Mouse (Mus musculus): ENCODE data around the gene Atp2a2. TPM values are rescaled to one million over a fixed set of nuclear protein-coding genes. Genes with fewer than 3 reads are reported as not detected.

Atp2a2 gene
- polyA plus RNA-seq, 1 experiment from 2014 or later = 39.1 TPM

GRCm38 (mm10) chr5:122516901-122517300, 14.9 kb upstream of the Atp2a2 start:
- ATAC-seq (replicated peaks) = no peak
- H3K9ac ChIP-seq (replicated peaks) = no peak overlapping the region
- no peak overlapping the region for H3K4me3 ChIP-seq
- H3K4me2 ChIP-seq (replicated peaks) = no peak overlapping the region
- no peaks in the 10 kb centered on the region for H3K36me3 ChIP-seq
- peaks cover 9% of the 10 kb centered on the region for H3K4me1 ChIP-seq
- 85% methylated on average over 5 of the region's 5 CpGs for WGBS
- no peaks in the 10 kb centered on the region for H3K9me3 ChIP-seq
- H3K27me3 ChIP-seq = no peaks in the 10 kb centered on the region
- no peak overlapping the region for H3K27ac ChIP-seq (replicated peaks)

- WGBS = 79% methylated on average over 11 of the region's 11 CpGs
- H3K27me3 ChIP-seq = no peaks in the 10 kb centered on the region
- H3K4me3 ChIP-seq = no peak overlapping the region
- no peak for ATAC-seq (replicated peaks)
- H3K9ac ChIP-seq (replicated peaks) = no peak overlapping the region
- no peak overlapping the region for H3K27ac ChIP-seq (replicated peaks)
- no peak overlapping the region for H3K4me2 ChIP-seq (replicated peaks)
- no peaks in the 10 kb centered on the region for H3K9me3 ChIP-seq
- no peaks in the 10 kb centered on the region for H3K36me3 ChIP-seq
- peaks cover 9% of the 10 kb centered on the region for H3K4me1 ChIP-seq
Observed at GRCm38 (mm10) chr5:122516029-122516730, 14.2 kb upstream of the Atp2a2 start.

GRCm38 (mm10) chr5:122514127-122514521, 12.1 kb upstream of the Atp2a2 start:
- H3K4me2 ChIP-seq (replicated peaks) = peak overlapping the region; percentile 15; the same call in 1 of the 2 replicates
- H3K9me3 ChIP-seq = no peaks in the 10 kb centered on the region
- H3K27me3 ChIP-seq = no peaks in the 10 kb centered on the region
- H3K36me3 ChIP-seq = no peaks in the 10 kb centered on the region
- H3K4me3 ChIP-seq = 0 out of 2 replicates have a peak overlapping the region, but pooled peaks have one; percentile 6
- H3K9ac ChIP-seq (replicated peaks) = no peak overlapping the region
- ATAC-seq (replicated peaks) = no peak
- 5% methylated on average over 8 of the region's 8 CpGs for WGBS
- H3K27ac ChIP-seq (replicated peaks) = no peak overlapping the region
- H3K4me1 ChIP-seq = peaks cover 14% of the 10 kb centered on the region

GRCm38 (mm10) chr5:122513421-122514126, 11.5 kb upstream of the Atp2a2 start:
- no peaks in the 10 kb centered on the region for H3K27me3 ChIP-seq
- 0 out of 2 replicates have a peak overlapping the region, but pooled peaks have one; percentile 6 for H3K4me3 ChIP-seq
- H3K27ac ChIP-seq (replicated peaks) = no peak overlapping the region
- ATAC-seq (replicated peaks) = no peak
- peaks cover 14% of the 10 kb centered on the region for H3K4me1 ChIP-seq
- no peaks in the 10 kb centered on the region for H3K36me3 ChIP-seq
- H3K9me3 ChIP-seq = no peaks in the 10 kb centered on the region
- 40% methylated on average over 22 of the region's 23 CpGs for WGBS
- no peak overlapping the region for H3K9ac ChIP-seq (replicated peaks)
- H3K4me2 ChIP-seq (replicated peaks) = peak overlapping the region; percentile 15; the same call in 1 of the 2 replicates

GRCm38 (mm10) chr5:122512011-122512410, 10.0 kb upstream of the Atp2a2 start:
- ATAC-seq (replicated peaks) = no peak
- 62% methylated on average over 6 of the region's 6 CpGs for WGBS

GRCm38 (mm10) chr5:122511405-122511804, 9.4 kb upstream of the Atp2a2 start:
- Histone ChIP-seq H3K4me2 (replicated peaks) (no peak overlapping the region), H3K9me3 (no peaks in the 10 kb centered on the region), H3K36me3 (no peaks in the 10 kb centered on the region), H3K4me3 (no peak overlapping the region), H3K27ac (replicated peaks) (no peak overlapping the region), H3K9ac (replicated peaks) (no peak overlapping the region), H3K4me1 (peaks cover 14% of the 10 kb centered on the region), H3K27me3 (no peaks in the 10 kb centered on the region)
- 76% methylated on average over 9 of the region's 9 CpGs for WGBS
- no peak for ATAC-seq (replicated peaks)

More at GRCm38 (mm10) chr5:122512011-122512410, 10.0 kb upstream of the Atp2a2 start:
- Histone ChIP-seq H3K27ac (replicated peaks) (no peak overlapping the region), H3K4me1 (peaks cover 14% of the 10 kb centered on the region), H3K9ac (replicated peaks) (no peak overlapping the region), H3K9me3 (no peaks in the 10 kb centered on the region), H3K4me2 (replicated peaks) (no peak overlapping the region), H3K27me3 (no peaks in the 10 kb centered on the region), H3K36me3 (no peaks in the 10 kb centered on the region), H3K4me3 (no peak overlapping the region)

GRCm38 (mm10) chr5:122510651-122511157, 8.7 kb upstream of the Atp2a2 start:
- Histone ChIP-seq H3K36me3 (no peaks in the 10 kb centered on the region), H3K4me2 (replicated peaks) (no peak overlapping the region), H3K27me3 (no peaks in the 10 kb centered on the region), H3K4me1 (peaks cover 14% of the 10 kb centered on the region), H3K27ac (replicated peaks) (no peak overlapping the region), H3K9me3 (no peaks in the 10 kb centered on the region), H3K9ac (replicated peaks) (no peak overlapping the region), H3K4me3 (no peak overlapping the region)
- ATAC-seq (replicated peaks) = no peak
- WGBS = 65% methylated on average over 17 of the region's 17 CpGs

GRCm38 (mm10) chr5:122509608-122510007, 7.6 kb upstream of the Atp2a2 start:
- H3K9ac ChIP-seq (replicated peaks) = no peak overlapping the region
- no peaks in the 10 kb centered on the region for H3K27me3 ChIP-seq
- no peaks in the 10 kb centered on the region for H3K9me3 ChIP-seq
- no peak for ATAC-seq (replicated peaks)
- H3K4me1 ChIP-seq = peaks cover 14% of the 10 kb centered on the region
- no peak overlapping the region for H3K4me2 ChIP-seq (replicated peaks)
- no peak overlapping the region for H3K4me3 ChIP-seq
- WGBS = 83% methylated on average over 7 of the region's 7 CpGs
- no peak overlapping the region for H3K27ac ChIP-seq (replicated peaks)
- H3K36me3 ChIP-seq = no peaks in the 10 kb centered on the region

GRCm38 (mm10) chr5:122508861-122509306, 6.9 kb upstream of the Atp2a2 start:
- Histone ChIP-seq H3K4me2 (replicated peaks) (no peak overlapping the region), H3K9ac (replicated peaks) (no peak overlapping the region), H3K4me1 (peaks cover 9% of the 10 kb centered on the region), H3K9me3 (no peaks in the 10 kb centered on the region), H3K4me3 (no peak overlapping the region), H3K27me3 (no peaks in the 10 kb centered on the region), H3K36me3 (no peaks in the 10 kb centered on the region), H3K27ac (replicated peaks) (no peak overlapping the region)
- ATAC-seq (replicated peaks) = no peak
- 74% methylated on average over 11 of the region's 11 CpGs for WGBS

GRCm38 (mm10) chr5:122507396-122507795, 5.4 kb upstream of the Atp2a2 start:
- H3K27ac ChIP-seq (replicated peaks) = no peak overlapping the region
- H3K27me3 ChIP-seq = no peaks in the 10 kb centered on the region
- H3K4me2 ChIP-seq (replicated peaks) = no peak overlapping the region
- peaks cover 16% of the 10 kb centered on the region for H3K4me1 ChIP-seq
- no peaks in the 10 kb centered on the region for H3K9me3 ChIP-seq
- no peak for ATAC-seq (replicated peaks)
- H3K36me3 ChIP-seq = no peaks in the 10 kb centered on the region
- H3K9ac ChIP-seq (replicated peaks) = no peak overlapping the region
- no peak overlapping the region for H3K4me3 ChIP-seq

- H3K4me3 ChIP-seq = no peak overlapping the region
- H3K9ac ChIP-seq (replicated peaks) = no peak overlapping the region
- H3K4me1 ChIP-seq = peaks cover 16% of the 10 kb centered on the region
- no peak overlapping the region for H3K4me2 ChIP-seq (replicated peaks)
- H3K36me3 ChIP-seq = no peaks in the 10 kb centered on the region
- no peak for ATAC-seq (replicated peaks)
- H3K9me3 ChIP-seq = no peaks in the 10 kb centered on the region
- no peaks in the 10 kb centered on the region for H3K27me3 ChIP-seq
- no peak overlapping the region for H3K27ac ChIP-seq (replicated peaks)
- WGBS = 90% methylated on average over 3 of the region's 3 CpGs
Observed at GRCm38 (mm10) chr5:122506462-122506861, 4.4 kb upstream of the Atp2a2 start.

GRCm38 (mm10) chr5:122505554-122505953, 3.5 kb upstream of the Atp2a2 start:
- Histone ChIP-seq H3K4me3 (no peak overlapping the region), H3K36me3 (no peaks in the 10 kb centered on the region), H3K9ac (replicated peaks) (no peak overlapping the region), H3K9me3 (no peaks in the 10 kb centered on the region), H3K27ac (replicated peaks) (no peak overlapping the region), H3K4me2 (replicated peaks) (no peak overlapping the region), H3K27me3 (no peaks in the 10 kb centered on the region), H3K4me1 (peaks cover 13% of the 10 kb centered on the region)
- WGBS = 82% methylated on average over 5 of the region's 5 CpGs
- no peak for ATAC-seq (replicated peaks)

Data from forebrain, embryonic 15.5 days (tissue).